Mouse (Mus musculus) liver, postnatal 0 days (tissue): ENCODE results near the gene Cspg5.

Source experiments
- CTCF ChIP-seq: sonication (generic); IDR thresholded peaks from 2 replicates; pipeline ENCODE4 v1.5.1; 2016; ENCODE audit warnings: antibody characterized with exemption, low read depth
- EP300 ChIP-seq: IDR thresholded peaks from 2 replicates; pipeline ENCODE4 v1.6.1; 2016; ENCODE audit warnings: antibody characterized with exemption, low read depth, mild to moderate bottlenecking

GRCm38 (mm10) chr9:110293873-110294415 is 50.4 kb downstream of the Cspg5 start:
- TF ChIP-seq CTCF (no peak), EP300 (no peak)
